In genomic region chr16:91405640-91406584, GRCm38 (mm10) we compare ENCODE assay signal across 8 mouse cellular contexts. TPM values are rescaled to one million over a fixed set of nuclear protein-coding genes. Genes with fewer than 3 reads are reported as not detected.
A peak's percentile ranks its signal among the peaks of the same experiment; 100 is the strongest.
DNase-seq lines count a peak whose midpoint lies in the region; ATAC-seq and TF ChIP-seq lines count a peak whose summit lies in the region.

Il10rb (plus strand) TSS chr16:91406164.

- H3K27ac ChIP-seq in ES-Bruce4 (ENCODE audit: insufficient read depth, low read length): no peak within 1 kb of the TSS
- peak within 1 kb of the TSS; percentile 20; the same call in 1 of the 2 replicates for H3K27ac ChIP-seq in forebrain, embryonic 15.5 days (replicated peaks)
- H3K27ac ChIP-seq in lung, embryonic 15.5 days: peak within 1 kb of the TSS; percentile 92
- peak within 1 kb of the TSS; percentile 81 for H3K27ac ChIP-seq in thymus, adult 2 months (ENCODE audit: control insufficient read depth, insufficient read depth, low read length)

- intact Hi-C loops in heart, postnatal 10 days (cut with DNase I): loop anchor here (1.0 to 2.0 kb wide), 4 partner anchors 33 to 79 kb away; partner anchors contain the start of genes Ifnar1 and Ifnar2

- H3K4me1 ChIP-seq in ES-Bruce4 (ENCODE audit: control insufficient read depth, insufficient read depth, low read length): no peaks in the 10 kb centered on the region
- H3K4me1 ChIP-seq in forebrain, embryonic 15.5 days: peaks cover 11% of the 10 kb centered on the region
- H3K4me1 ChIP-seq in lung, embryonic 15.5 days: peaks cover 26% of the 10 kb centered on the region
- H3K4me1 ChIP-seq in thymus, adult 2 months (replicated peaks; ENCODE audit: control insufficient read depth, insufficient read depth, low read length): peaks cover 16% of the 10 kb centered on the region

- H3K9ac ChIP-seq in ES-Bruce4 (ENCODE audit: low read depth, poor library complexity, severe bottlenecking): peak within 1 kb of the TSS; percentile 85
- H3K9ac ChIP-seq in forebrain, embryonic 15.5 days (replicated peaks): peak within 1 kb of the TSS; percentile 60
- peak within 1 kb of the TSS; percentile 74 for H3K9ac ChIP-seq in lung, embryonic 15.5 days

- TF ChIP-seq EP300 in ES-Bruce4 (IDR thresholded peaks at IDR 0.05; ENCODE audit: insufficient read depth, low read depth, low read length): 0 out of 2 replicates have a peak, but pooled peaks have one; percentile 26

- H3K36me3 ChIP-seq in ES-Bruce4 (ENCODE audit: control insufficient read depth, insufficient read depth, low read length, poor library complexity, severe bottlenecking): no peaks in the 10 kb centered on the region
- peaks cover 2% of the 10 kb centered on the region; the same call in 1 of the 2 replicates for H3K36me3 ChIP-seq in forebrain, embryonic 15.5 days
- peaks cover 21% of the 10 kb centered on the region for H3K36me3 ChIP-seq in lung, embryonic 15.5 days
- H3K36me3 ChIP-seq in thymus, adult 2 months (ENCODE audit: control insufficient read depth, insufficient read depth, low read length): peaks cover 6% of the 10 kb centered on the region; the same call in 1 of the 2 replicates

- peak; percentile 57 for ATAC-seq in cerebellum, adult (ENCODE audit: insufficient number of reproducible peaks, low FRiP score, low TSS enrichment)
- ATAC-seq in forebrain, embryonic 15.5 days (replicated peaks): peak; percentile 85
- ATAC-seq in lung, embryonic 15.5 days (ENCODE audit: borderline replicate concordance, extremely low read depth, low FRiP score, low TSS enrichment): peak; percentile 89
- peak; percentile 80 for ATAC-seq in neutrophil, adult 5-6 weeks (ENCODE audit: extremely low read depth, insufficient number of reproducible peaks, low FRiP score, poor library complexity, severe bottlenecking)

- DNase-seq in heart, postnatal 10 days: peak; percentile 86 to 88
- DNase-seq in kidney, postnatal 4 days: peak; percentile 82 to 89
- DNase-seq in thymus, adult 2 months: peak; percentile 72

- H3K4me3 ChIP-seq in ES-Bruce4 (ENCODE audit: low read depth, low read length): peak within 1 kb of the TSS; percentile 71
- peak within 1 kb of the TSS; percentile 50 for H3K4me3 ChIP-seq in forebrain, embryonic 15.5 days
- H3K4me3 ChIP-seq in lung, embryonic 15.5 days: peak within 1 kb of the TSS; percentile 70
- peak within 1 kb of the TSS; percentile 71 for H3K4me3 ChIP-seq in thymus, adult 2 months (ENCODE audit: control insufficient read depth, insufficient read depth, low read length)

- no peak for TF ChIP-seq POLR2A in ES-Bruce4 (IDR thresholded peaks at IDR 0.05; ENCODE audit: insufficient read depth, low read length)
- TF ChIP-seq POLR2A in thymus, adult 2 months (IDR thresholded peaks at IDR 0.05; ENCODE audit: control insufficient read depth, extremely low read depth, insufficient read depth, low read length, poor library complexity): peak; percentile 47; the same call in 1 of the 2 replicates

- H3K4me2 ChIP-seq in forebrain, embryonic 15.5 days (replicated peaks): peak within 1 kb of the TSS; percentile 95
- H3K4me2 ChIP-seq in lung, embryonic 15.5 days: peak within 1 kb of the TSS; percentile 78

- no peaks in the 10 kb centered on the region for H3K9me3 ChIP-seq in ES-Bruce4 (replicated peaks; ENCODE audit: control insufficient read depth, insufficient read depth, low read length, poor library complexity, severe bottlenecking)
- H3K9me3 ChIP-seq in forebrain, embryonic 15.5 days: no peaks in the 10 kb centered on the region
- no peaks in the 10 kb centered on the region for H3K9me3 ChIP-seq in lung, embryonic 15.5 days

- WGBS in forebrain, embryonic 15.5 days: 6% methylated on average over 51 of the region's 51 CpGs
- 3% methylated on average over 51 of the region's 51 CpGs for WGBS in lung, embryonic 15.5 days
- WGBS in thymus, adult 2 months: under 1% methylated on average over 51 of the region's 51 CpGs

- no peaks in the 10 kb centered on the region for H3K27me3 ChIP-seq in ES-Bruce4 (ENCODE audit: control insufficient read depth, insufficient read depth, low read length, poor library complexity, severe bottlenecking)
- no peaks in the 10 kb centered on the region for H3K27me3 ChIP-seq in forebrain, embryonic 15.5 days
- no peaks in the 10 kb centered on the region for H3K27me3 ChIP-seq in lung, embryonic 15.5 days
- H3K27me3 ChIP-seq in thymus, adult 2 months (ENCODE audit: control insufficient read depth, insufficient read depth, low read length): no peaks in the 10 kb centered on the region

- TF ChIP-seq CTCF in ES-Bruce4 (IDR thresholded peaks at IDR 0.05; ENCODE audit: low read depth, low read length): no peak
- TF ChIP-seq CTCF in thymus, adult 2 months (IDR thresholded peaks at IDR 0.05; ENCODE audit: borderline replicate concordance, control insufficient read depth, extremely low read depth, insufficient read depth, low read length, poor library complexity): peak; percentile 20; the same call in 1 of the 2 replicates

RNA-seq across cellular contexts. Expression of gene Il10rb, which starts in this region (rescaled TPM):
- polyA plus RNA-seq in ES-Bruce4 (2011; ENCODE audit: insufficient read depth, insufficient read length, low read depth, missing spikeins): 3.5 and 4.3 TPM in 2 replicates
- polyA plus RNA-seq in forebrain, embryonic 15.5 days (2015; fragmentation: Nextera tagmentation; extraction: Ambion mirVana): 7.7 and 9.6 TPM in 2 replicates
- total RNA-seq in heart, postnatal 10 days (2021): 100 to 1,000 TPM in 1 of 2 experiments, 10 to 100 TPM in 1; 82.7 to 101 TPM
- 45.0 and 49.5 TPM in 2 replicates for polyA plus RNA-seq in lung, embryonic 15.5 days (2015; fragmentation: Nextera tagmentation; extraction: Ambion mirVana)
- total RNA-seq in neutrophil, adult 5-6 weeks (2017): 144 and 156 TPM in 2 replicates
- polyA plus RNA-seq in thymus, adult 2 months (2012; rRNA removed): 28.5 and 35.6 TPM in 2 replicates
